Mouse (Mus musculus): ENCODE data around the gene Afap1. TPM values are rescaled to one million over a fixed set of nuclear protein-coding genes. Genes with fewer than 3 reads are reported as not detected.

The Afap1 gene
- polyA plus RNA-seq, 1 experiment from 2014 or later, result 1.4 TPM

DNA sequence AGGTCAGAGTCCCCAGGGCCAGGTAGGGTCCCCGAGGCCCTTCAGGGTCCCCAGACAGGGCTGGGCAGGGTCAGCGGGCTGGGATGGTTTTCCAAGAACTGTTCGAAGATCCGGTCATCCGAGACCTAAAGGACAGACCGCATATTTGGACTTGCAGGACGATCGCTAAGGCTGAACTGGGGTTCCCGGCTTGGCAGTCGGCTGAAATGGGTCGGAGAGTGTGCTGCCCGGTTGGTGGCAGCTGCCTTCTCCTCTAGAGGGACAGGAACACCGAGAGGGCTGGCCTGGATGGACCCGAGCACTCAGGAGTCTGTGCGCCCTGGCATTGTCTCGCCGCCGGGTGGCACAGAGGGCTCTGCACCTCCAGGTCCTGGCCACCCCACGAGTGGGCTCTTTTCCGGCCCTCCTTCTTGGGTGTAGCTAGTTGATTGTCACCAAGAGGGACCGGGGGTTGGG is 714 bp downstream of the Afap1 start:
- Histone ChIP-seq H3K4me1 (ENCODE audit: control insufficient read depth, low read depth, low read length) (peaks cover 3% of the 10 kb centered on the region; the same call in 1 of the 2 replicates), H3K9ac (ENCODE audit: low read depth, low read length) (peak overlapping the region; percentile 58), H3K9me3 (replicated peaks; ENCODE audit: control insufficient read depth, low read length) (no peaks in the 10 kb centered on the region), H3K4me2 (ENCODE audit: low read depth, low read length) (peak overlapping the region; percentile 66), H3K27ac (ENCODE audit: low read length) (no peak overlapping the region), H3K4me3 (ENCODE audit: low read depth, low read length) (peak overlapping the region; percentile 61), H3K36me3 (ENCODE audit: control insufficient read depth, insufficient read depth) (no peaks in the 10 kb centered on the region), H3K27me3 (ENCODE audit: control insufficient read depth, insufficient read depth, low read depth, low read length) (peaks cover 18% of the 10 kb centered on the region)
- no peak for ATAC-seq (ENCODE audit: low read depth)
- 4% methylated on average over 21 of the region's 21 CpGs for WGBS (ENCODE audit: insufficient replicate concordance)

DNA sequence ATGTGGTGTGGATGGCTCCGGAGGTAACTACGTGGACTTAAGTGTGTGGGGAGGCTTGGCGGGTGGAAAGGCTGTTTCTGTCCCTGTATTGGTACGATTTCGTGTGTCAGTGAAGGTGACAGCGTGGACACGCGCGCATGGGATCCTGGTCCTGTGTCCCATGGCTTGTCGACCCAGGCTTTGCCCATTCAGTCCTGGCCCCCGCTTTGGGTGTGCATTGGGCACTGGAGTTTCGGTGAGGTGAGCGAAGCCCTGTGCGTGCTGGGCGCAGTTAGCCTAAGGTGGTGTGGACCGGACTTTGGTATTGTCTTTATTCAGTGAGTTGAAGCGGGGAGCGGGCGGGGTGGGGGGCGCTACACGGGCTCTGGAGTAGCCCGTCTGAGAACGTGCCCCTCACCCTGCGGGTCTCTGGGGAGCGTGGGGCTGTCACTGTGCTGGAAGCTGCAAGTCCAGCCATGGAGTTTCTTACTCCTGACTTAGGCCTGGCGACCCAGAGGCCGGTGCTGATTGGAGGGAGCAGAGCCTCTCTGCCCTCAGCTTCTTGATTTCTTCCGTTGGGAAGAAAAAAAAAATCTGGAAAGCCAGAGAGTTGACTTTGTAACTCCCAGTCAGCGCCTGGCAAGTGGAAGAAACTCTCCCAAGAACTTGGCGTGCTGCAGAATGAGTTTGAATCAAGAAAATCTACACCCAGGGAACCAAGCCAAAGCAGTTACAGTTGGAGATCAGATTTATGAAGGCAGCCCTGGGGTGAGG is 1.4 kb downstream of the Afap1 start:
- peaks cover 18% of the 10 kb centered on the region for H3K27me3 ChIP-seq (ENCODE audit: control insufficient read depth, insufficient read depth, low read depth, low read length)

DNA sequence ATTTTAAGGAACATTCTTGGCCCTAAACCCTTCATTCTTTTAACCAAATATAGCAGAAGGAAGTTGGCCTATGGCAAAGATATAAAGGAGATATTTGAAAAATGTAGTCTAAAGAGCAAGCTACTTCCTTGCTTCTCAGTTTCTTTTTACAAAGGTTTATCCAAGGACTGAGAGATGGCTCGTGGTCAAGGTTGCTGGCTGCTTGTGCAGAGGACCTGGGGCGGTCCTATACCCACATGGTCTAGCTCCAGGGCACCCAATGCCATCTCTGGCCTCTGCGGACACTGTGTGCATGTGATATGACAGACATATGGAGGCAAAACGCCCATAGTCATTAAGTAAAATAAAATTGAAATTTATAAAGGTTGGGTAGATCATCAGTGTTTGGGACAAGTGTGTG is 2.8 kb downstream of the Afap1 start:
- Histone ChIP-seq H3K27ac (ENCODE audit: low read length) (no peak overlapping the region), H3K4me3 (ENCODE audit: low read depth, low read length) (no peak overlapping the region), H3K27me3 (ENCODE audit: control insufficient read depth, insufficient read depth, low read depth, low read length) (peaks cover 18% of the 10 kb centered on the region), H3K9me3 (replicated peaks; ENCODE audit: control insufficient read depth, low read length) (no peaks in the 10 kb centered on the region), H3K4me2 (ENCODE audit: low read depth, low read length) (no peak overlapping the region), H3K9ac (ENCODE audit: low read depth, low read length) (no peak overlapping the region), H3K36me3 (ENCODE audit: control insufficient read depth, insufficient read depth) (no peaks in the 10 kb centered on the region), H3K4me1 (ENCODE audit: control insufficient read depth, low read depth, low read length) (peaks cover 3% of the 10 kb centered on the region; the same call in 1 of the 2 replicates)
- 55% methylated on average over 4 of the region's 4 CpGs for WGBS (ENCODE audit: insufficient replicate concordance)
- no peak for ATAC-seq (ENCODE audit: low read depth)

More for the DNA sequence above, 1.4 kb downstream of the Afap1 start:
- Histone ChIP-seq H3K4me2 (ENCODE audit: low read depth, low read length) (peak overlapping the region; percentile 66), H3K4me1 (ENCODE audit: control insufficient read depth, low read depth, low read length) (peaks cover 3% of the 10 kb centered on the region; the same call in 1 of the 2 replicates), H3K4me3 (ENCODE audit: low read depth, low read length) (peak overlapping the region; percentile 61), H3K9ac (ENCODE audit: low read depth, low read length) (peak overlapping the region; percentile 58; the same call in 1 of the 2 replicates), H3K36me3 (ENCODE audit: control insufficient read depth, insufficient read depth) (no peaks in the 10 kb centered on the region), H3K27ac (ENCODE audit: low read length) (no peak overlapping the region), H3K9me3 (replicated peaks; ENCODE audit: control insufficient read depth, low read length) (no peaks in the 10 kb centered on the region)
- ATAC-seq (ENCODE audit: low read depth), result no peak
- WGBS (ENCODE audit: insufficient replicate concordance), result 18% methylated on average over 30 of the region's 30 CpGs

DNA sequence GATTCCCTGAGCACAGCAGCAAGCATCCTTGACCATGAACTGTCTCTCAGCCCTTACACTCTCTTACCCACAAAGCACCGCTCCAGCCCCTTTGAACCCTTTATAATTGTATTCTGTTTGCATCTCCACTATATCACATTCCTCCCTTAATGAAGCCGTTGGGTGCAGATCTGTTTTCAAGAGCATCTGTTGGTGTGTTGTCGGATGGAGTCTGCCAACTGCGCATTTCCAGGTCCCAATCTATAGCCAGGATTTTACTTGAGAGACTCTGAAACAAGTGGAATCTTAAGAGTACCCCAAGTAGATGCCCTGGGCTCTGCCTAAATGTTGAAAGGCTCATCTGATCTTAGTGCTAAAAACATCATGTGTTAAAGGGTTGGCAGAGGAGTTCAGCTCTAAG is 3.4 kb downstream of the Afap1 start:
- Histone ChIP-seq H3K4me2 (ENCODE audit: low read depth, low read length) (no peak overlapping the region), H3K9me3 (replicated peaks; ENCODE audit: control insufficient read depth, low read length) (no peaks in the 10 kb centered on the region), H3K27ac (ENCODE audit: low read length) (no peak overlapping the region), H3K36me3 (ENCODE audit: control insufficient read depth, insufficient read depth) (no peaks in the 10 kb centered on the region), H3K4me1 (ENCODE audit: control insufficient read depth, low read depth, low read length) (peaks cover 3% of the 10 kb centered on the region; the same call in 1 of the 2 replicates), H3K4me3 (ENCODE audit: low read depth, low read length) (no peak overlapping the region), H3K27me3 (ENCODE audit: control insufficient read depth, insufficient read depth, low read depth, low read length) (peaks cover 18% of the 10 kb centered on the region), H3K9ac (ENCODE audit: low read depth, low read length) (no peak overlapping the region)
- no peak for ATAC-seq (ENCODE audit: low read depth)
- 76% methylated on average over 4 of the region's 4 CpGs for WGBS (ENCODE audit: insufficient replicate concordance)

DNA sequence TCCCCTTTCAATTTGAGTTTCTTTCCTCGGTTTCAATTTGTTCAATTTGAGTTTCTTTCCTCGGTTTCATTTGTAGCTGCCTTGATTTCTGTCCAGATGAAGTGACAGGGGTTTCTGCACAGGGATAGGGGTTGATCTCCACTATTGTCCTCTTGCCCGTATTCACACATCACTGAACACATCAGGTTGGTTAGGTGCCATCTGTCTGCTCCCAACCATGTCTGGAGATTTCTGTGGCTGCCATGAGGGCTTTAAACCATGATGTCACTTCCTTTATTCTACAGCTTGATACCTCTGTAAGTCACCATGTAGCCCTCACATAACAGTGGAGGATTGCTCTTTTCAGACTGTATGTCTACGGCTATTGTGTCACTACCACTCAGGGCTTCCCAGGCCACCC is 4.0 kb downstream of the Afap1 start:
- Histone ChIP-seq H3K36me3 (ENCODE audit: control insufficient read depth, insufficient read depth) (no peaks in the 10 kb centered on the region), H3K27me3 (ENCODE audit: control insufficient read depth, insufficient read depth, low read depth, low read length) (peaks cover 18% of the 10 kb centered on the region), H3K4me3 (ENCODE audit: low read depth, low read length) (no peak overlapping the region), H3K4me2 (ENCODE audit: low read depth, low read length) (no peak overlapping the region), H3K27ac (ENCODE audit: low read length) (no peak overlapping the region), H3K4me1 (ENCODE audit: control insufficient read depth, low read depth, low read length) (peaks cover 3% of the 10 kb centered on the region; the same call in 1 of the 2 replicates), H3K9ac (ENCODE audit: low read depth, low read length) (no peak overlapping the region), H3K9me3 (replicated peaks; ENCODE audit: control insufficient read depth, low read length) (no peaks in the 10 kb centered on the region)
- no peak for ATAC-seq (ENCODE audit: low read depth)
- 56% methylated on average over 4 of the region's 4 CpGs for WGBS (ENCODE audit: insufficient replicate concordance)

DNA sequence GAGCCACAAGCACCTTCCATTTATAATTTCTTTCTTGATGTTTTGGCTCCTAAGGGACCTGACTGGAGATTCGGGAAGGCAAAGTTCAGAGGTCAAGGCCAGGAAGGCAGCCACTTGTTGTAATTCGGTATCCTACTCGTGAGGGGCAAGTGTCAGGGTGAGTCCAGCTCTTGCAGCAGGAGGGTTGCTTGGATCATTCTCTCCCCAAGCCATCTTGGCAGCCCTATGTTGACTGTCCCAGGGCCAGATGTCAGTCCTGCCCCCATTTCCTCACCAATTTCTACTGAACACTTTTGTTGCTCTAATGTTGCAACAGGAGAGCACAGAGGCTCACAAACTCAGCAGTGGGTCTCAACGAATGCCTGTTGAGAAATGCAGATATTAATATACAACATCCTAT is 5.0 kb downstream of the Afap1 start:
- Histone ChIP-seq H3K36me3 (ENCODE audit: control insufficient read depth, insufficient read depth) (no peaks in the 10 kb centered on the region), H3K9me3 (replicated peaks; ENCODE audit: control insufficient read depth, low read length) (no peaks in the 10 kb centered on the region), H3K9ac (ENCODE audit: low read depth, low read length) (no peak overlapping the region), H3K27me3 (ENCODE audit: control insufficient read depth, insufficient read depth, low read depth, low read length) (peaks cover 18% of the 10 kb centered on the region), H3K27ac (ENCODE audit: low read length) (no peak overlapping the region), H3K4me3 (ENCODE audit: low read depth, low read length) (no peak overlapping the region), H3K4me1 (ENCODE audit: control insufficient read depth, low read depth, low read length) (peaks cover 3% of the 10 kb centered on the region; the same call in 1 of the 2 replicates), H3K4me2 (ENCODE audit: low read depth, low read length) (no peak overlapping the region)
- WGBS (ENCODE audit: insufficient replicate concordance), result 53% methylated on average over 4 of the region's 4 CpGs
- ATAC-seq (ENCODE audit: low read depth), result no peak

DNA sequence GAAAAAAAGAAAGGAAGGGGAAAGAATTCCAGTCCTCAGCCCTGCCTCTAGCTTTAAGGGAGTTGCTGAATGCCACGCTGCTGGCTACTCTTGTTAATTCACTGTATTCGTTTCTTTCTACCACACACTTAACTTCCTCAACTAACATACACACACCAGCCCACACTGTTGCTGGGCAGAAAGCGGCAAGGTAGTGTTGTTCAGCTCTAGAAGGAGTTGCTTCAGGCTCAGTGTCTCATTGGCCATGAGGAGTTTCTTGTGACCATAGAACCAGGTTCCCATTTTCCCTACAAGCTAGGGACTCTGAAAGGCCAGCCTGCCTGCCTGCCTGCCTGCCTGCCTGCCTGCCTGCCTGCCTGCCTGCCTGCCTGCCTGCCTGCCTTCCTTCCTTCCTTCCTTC is 5.9 kb downstream of the Afap1 start:
- H3K9ac ChIP-seq (ENCODE audit: low read depth, low read length), result no peak overlapping the region
- no peak overlapping the region for H3K4me2 ChIP-seq (ENCODE audit: low read depth, low read length)
- no peak overlapping the region for H3K4me3 ChIP-seq (ENCODE audit: low read depth, low read length)
- peaks cover 10% of the 10 kb centered on the region for H3K27me3 ChIP-seq (ENCODE audit: control insufficient read depth, insufficient read depth, low read depth, low read length)
- H3K4me1 ChIP-seq (ENCODE audit: control insufficient read depth, low read depth, low read length), result no peaks in the 10 kb centered on the region; the same call in 1 of the 2 replicates
- no peaks in the 10 kb centered on the region for H3K9me3 ChIP-seq (replicated peaks; ENCODE audit: control insufficient read depth, low read length)
- H3K27ac ChIP-seq (ENCODE audit: low read length), result no peak overlapping the region
- no peak for ATAC-seq (ENCODE audit: low read depth)
- H3K36me3 ChIP-seq (ENCODE audit: control insufficient read depth, insufficient read depth), result no peaks in the 10 kb centered on the region
- WGBS (ENCODE audit: insufficient replicate concordance), result 46% methylated on average over 3 of the region's 3 CpGs

DNA sequence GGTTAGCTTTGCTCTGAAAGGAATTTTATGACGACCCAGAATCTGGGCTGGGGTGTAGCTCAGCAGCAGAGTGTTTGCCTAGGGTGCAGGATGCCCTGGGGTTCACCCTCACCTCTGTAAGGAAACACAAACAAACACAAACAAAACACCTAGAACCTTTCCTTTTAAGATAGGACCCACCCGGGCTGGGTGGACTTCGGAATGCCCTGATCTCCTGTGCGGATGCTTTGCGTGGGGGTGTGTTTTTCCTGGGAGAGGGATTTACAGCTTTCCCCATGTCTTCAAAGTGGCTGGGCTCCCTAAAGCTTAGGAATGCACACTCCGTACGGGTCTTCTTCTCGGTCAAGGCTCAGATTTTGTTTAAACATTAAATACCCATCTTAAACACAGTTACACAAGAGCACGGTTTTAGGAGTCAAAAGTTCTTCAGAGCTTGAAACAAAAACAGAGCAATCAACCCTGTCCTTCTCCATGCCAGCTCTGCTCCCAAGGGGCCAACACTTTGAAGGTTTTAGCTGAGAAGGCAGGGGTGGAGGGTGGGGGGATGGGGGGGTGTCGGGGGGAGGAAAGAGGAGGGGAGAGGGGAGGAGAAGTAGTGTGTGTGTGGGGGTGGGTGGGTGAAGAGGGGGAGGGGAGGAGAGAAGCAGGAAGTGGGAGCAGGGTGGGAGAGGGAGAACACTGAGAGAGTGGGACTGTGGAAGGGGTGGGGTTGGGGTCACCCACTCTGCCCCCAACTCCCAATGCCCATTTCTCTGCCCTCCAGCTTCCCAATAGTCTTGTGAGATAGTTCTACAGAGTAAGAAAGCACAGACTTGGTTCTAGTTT is 7.5 kb downstream of the Afap1 start:
- Histone ChIP-seq H3K4me3 (ENCODE audit: low read depth, low read length) (no peak overlapping the region), H3K36me3 (ENCODE audit: control insufficient read depth, insufficient read depth) (no peaks in the 10 kb centered on the region), H3K27me3 (ENCODE audit: control insufficient read depth, insufficient read depth, low read depth, low read length) (no peaks in the 10 kb centered on the region), H3K4me2 (ENCODE audit: low read depth, low read length) (no peak overlapping the region), H3K27ac (ENCODE audit: low read length) (no peak overlapping the region), H3K9me3 (replicated peaks; ENCODE audit: control insufficient read depth, low read length) (no peaks in the 10 kb centered on the region), H3K9ac (ENCODE audit: low read depth, low read length) (no peak overlapping the region), H3K4me1 (ENCODE audit: control insufficient read depth, low read depth, low read length) (no peaks in the 10 kb centered on the region; the same call in 1 of the 2 replicates)
- ATAC-seq (ENCODE audit: low read depth), result no peak
- WGBS (ENCODE audit: insufficient replicate concordance), result 33% methylated on average over 10 of the region's 10 CpGs
